Mouse (Mus musculus): ENCODE data around the gene Mycs. TPM values are rescaled to one million over a fixed set of nuclear protein-coding genes. Genes with fewer than 3 reads are reported as not detected.

Mycs gene
- polyA plus RNA-seq (2021; fragmentation: Nextera tagmentation): not detected in 2 replicates
- long read RNA-seq, experiment 1: 0 reads
- long read RNA-seq, experiment 2: 0 reads

GRCm38 (mm10) chrX:5469165-5469564, at the start of gene Mycs:
Gene Mycs (minus strand): TSS chrX:5469265.

Other genes with a start within 250 kb of the Mycs start
- not detected in 2 replicates for gene Btbd35f7, start 199.8 kb upstream of the Mycs start, polyA plus RNA-seq (2021; fragmentation: Nextera tagmentation)

Measured in layer of hippocampus, adult 6 months (tissue).